In genomic region chr2:11777091-11778068, GRCm38 (mm10) we compare ENCODE assay signal across 8 mouse cellular contexts. TPM values are rescaled to one million over a fixed set of nuclear protein-coding genes. Genes with fewer than 3 reads are reported as not detected.
DNase-seq lines count a peak whose midpoint lies in the region; ATAC-seq and TF ChIP-seq lines count a peak whose summit lies in the region.

Gene Fbh1 (minus strand): TSS chr2:11777582.
Gene Ankrd16 (plus strand): TSS chr2:11777876.

- peak; percentile 96 for ATAC-seq in heart, embryonic 11.5 days (replicated peaks; ENCODE audit: insufficient number of reproducible peaks, low FRiP score, low TSS enrichment)
- ATAC-seq in kidney, embryonic 16.5 days (ENCODE audit: low FRiP score, low TSS enrichment), result peak; percentile 97

- peak within 1 kb of the TSS; percentile 94 for H3K4me2 ChIP-seq in heart, embryonic 11.5 days
- H3K4me2 ChIP-seq in kidney, embryonic 16.5 days (replicated peaks; ENCODE audit: low read depth, low read length), result peak within 1 kb of the TSS; percentile 87
- H3K4me2 ChIP-seq in myocyte (ENCODE audit: low read depth), result peak within 1 kb of the TSS; percentile 95

- WGBS in heart, embryonic 11.5 days (ENCODE audit: insufficient replicate concordance), result under 1% methylated on average over 73 of the region's 73 CpGs
- 0% methylated on average over 63 of the region's 73 CpGs for WGBS in kidney, embryonic 16.5 days
- under 1% methylated on average over 73 of the region's 73 CpGs for WGBS in liver, adult 2 months

- peak; percentile 62; the same call in 1 of the 2 replicates for TF ChIP-seq POLR2A in brain, embryonic 14.5 days (IDR thresholded peaks at IDR 0.05; ENCODE audit: borderline replicate concordance, extremely low read depth, insufficient read depth, insufficient read length, poor library complexity, severe bottlenecking)
- TF ChIP-seq POLR2A in liver, adult 2 months (IDR thresholded peaks at IDR 0.05; ENCODE audit: extremely low read depth, insufficient read depth, low read length), result peak; percentile 63; the same call in 1 of the 2 replicates
- TF ChIP-seq POLR2A in myocyte (IDR thresholded peaks at IDR 0.05; ENCODE audit: insufficient read length, low read depth), result peak; percentile 88

- H3K4me1 ChIP-seq in erythroblast, embryonic 14.5 days (ENCODE audit: control insufficient read depth), result peaks cover 31% of the 10 kb centered on the region
- H3K4me1 ChIP-seq in heart, embryonic 11.5 days (ENCODE audit: control insufficient read depth, insufficient read depth, low read length), result peaks cover 14% of the 10 kb centered on the region
- H3K4me1 ChIP-seq in kidney, embryonic 16.5 days (ENCODE audit: insufficient read depth, low read length), result peaks cover 23% of the 10 kb centered on the region
- H3K4me1 ChIP-seq in liver, adult 2 months (ENCODE audit: control insufficient read depth, insufficient read depth, low read length), result no peaks in the 10 kb centered on the region; the same call in 1 of the 2 replicates

- no peaks in the 10 kb centered on the region for H3K27me3 ChIP-seq in C2C12 (ENCODE audit: control insufficient read depth, insufficient read depth, insufficient read length)
- H3K27me3 ChIP-seq in erythroblast, embryonic 14.5 days (ENCODE audit: control insufficient read depth), result no peaks in the 10 kb centered on the region
- H3K27me3 ChIP-seq in heart, embryonic 11.5 days (ENCODE audit: control insufficient read depth, insufficient read depth, low read length), result no peaks in the 10 kb centered on the region
- H3K27me3 ChIP-seq in kidney, embryonic 16.5 days (ENCODE audit: insufficient read depth, low read length), result no peaks in the 10 kb centered on the region
- H3K27me3 ChIP-seq in liver, adult 2 months (ENCODE audit: control insufficient read depth, insufficient read depth, low read length), result no peaks in the 10 kb centered on the region
- no peaks in the 10 kb centered on the region for H3K27me3 ChIP-seq in myocyte (ENCODE audit: control insufficient read depth, insufficient read depth, insufficient read length)
- no peaks in the 10 kb centered on the region for H3K27me3 ChIP-seq in splenic B cell, adult 2 months (ENCODE audit: control insufficient read depth, insufficient read depth, low read length, poor library complexity, severe bottlenecking)

- H3K9ac ChIP-seq in heart, embryonic 11.5 days (ENCODE audit: low read depth, low read length), result peak within 1 kb of the TSS; percentile 81
- H3K9ac ChIP-seq in kidney, embryonic 16.5 days (replicated peaks; ENCODE audit: low read length), result peak within 1 kb of the TSS; percentile 83
- peak within 1 kb of the TSS; percentile 83 for H3K9ac ChIP-seq in liver, adult 2 months (ENCODE audit: low read depth, low read length)

- H3K79me2 ChIP-seq in C2C12 (ENCODE audit: control insufficient read depth, insufficient read depth) (peaks cover 72% of the 10 kb centered on the region), myocyte (ENCODE audit: control insufficient read depth, insufficient read depth) (peaks cover 45% of the 10 kb centered on the region)
- peaks cover 12% of the 10 kb centered on the region; the same call in 1 of the 2 replicates for H3K79me2 ChIP-seq in liver, adult 2 months (ENCODE audit: control insufficient read depth, insufficient read depth, low read length)

- H3K27ac ChIP-seq in heart, embryonic 11.5 days (ENCODE audit: low read depth, low read length), result peak within 1 kb of the TSS; percentile 91
- peak within 1 kb of the TSS; percentile 98 for H3K27ac ChIP-seq in kidney, embryonic 16.5 days (ENCODE audit: low read length)
- peak within 1 kb of the TSS; percentile 77 for H3K27ac ChIP-seq in liver, adult 2 months (replicated peaks; ENCODE audit: insufficient read depth, low read depth, low read length)

- H3K36me3 ChIP-seq in C2C12 (ENCODE audit: control insufficient read depth, insufficient read depth) (peaks cover 28% of the 10 kb centered on the region), myocyte (ENCODE audit: control insufficient read depth, insufficient read depth) (peaks cover 9% of the 10 kb centered on the region)
- H3K36me3 ChIP-seq in erythroblast, embryonic 14.5 days (ENCODE audit: control insufficient read depth), result peaks cover 24% of the 10 kb centered on the region
- H3K36me3 ChIP-seq in heart, embryonic 11.5 days (ENCODE audit: control insufficient read depth, insufficient read depth, low read length), result peaks cover 11% of the 10 kb centered on the region
- peaks cover 15% of the 10 kb centered on the region for H3K36me3 ChIP-seq in kidney, embryonic 16.5 days (ENCODE audit: insufficient read depth, low read length)
- H3K36me3 ChIP-seq in liver, adult 2 months (ENCODE audit: control insufficient read depth, insufficient read depth, low read length), result no peaks in the 10 kb centered on the region; the same call in 1 of the 2 replicates
- peaks cover 8% of the 10 kb centered on the region for H3K36me3 ChIP-seq in splenic B cell, adult 2 months (ENCODE audit: control insufficient read depth, insufficient read depth, low read length, poor library complexity, severe bottlenecking)

- DNase-seq in brain, embryonic 14.5 days (ENCODE audit: low read depth), result peak; percentile 100
- DNase-seq in liver, adult 2 months (ENCODE audit: extremely low read depth, low read depth, low spot score), result peak; percentile 98
- peak; percentile 100 for DNase-seq in splenic B cell, adult 2 months (ENCODE audit: low read depth, low spot score)

- H3ac ChIP-seq in C2C12 (ENCODE audit: control insufficient read depth, insufficient read length, low read depth) (peak within 1 kb of the TSS; percentile 83), myocyte (ENCODE audit: control insufficient read depth, insufficient read length) (peak within 1 kb of the TSS; percentile 50)

- H3K9me3 ChIP-seq in erythroblast, embryonic 14.5 days (ENCODE audit: control insufficient read depth, low read length), result no peaks in the 10 kb centered on the region
- no peaks in the 10 kb centered on the region for H3K9me3 ChIP-seq in heart, embryonic 11.5 days (replicated peaks; ENCODE audit: control insufficient read depth, low read length)
- H3K9me3 ChIP-seq in kidney, embryonic 16.5 days (ENCODE audit: low read length), result peaks cover 3% of the 10 kb centered on the region; the same call in 1 of the 2 replicates

- TF ChIP-seq CTCF in C2C12 (IDR thresholded peaks at IDR 0.05; ENCODE audit: control insufficient read depth, insufficient read depth, insufficient read length), result no peak
- peak; percentile 22; the same call in 1 of the 2 replicates for TF ChIP-seq CTCF in brain, embryonic 14.5 days (IDR thresholded peaks at IDR 0.05; ENCODE audit: borderline replicate concordance, extremely low read depth, insufficient read depth, insufficient read length)
- no peak for TF ChIP-seq CTCF in liver, adult 2 months (IDR thresholded peaks at IDR 0.05; ENCODE audit: low read depth, low read length)

- H3K79me3 ChIP-seq in C2C12 (ENCODE audit: low read depth), result peaks cover 29% of the 10 kb centered on the region

- peak within 1 kb of the TSS; percentile 86 for H3K4me3 ChIP-seq in C2C12 (ENCODE audit: insufficient read depth, poor library complexity, severe bottlenecking)
- peak within 1 kb of the TSS; percentile 93 for H3K4me3 ChIP-seq in erythroblast, embryonic 14.5 days (replicated peaks)
- H3K4me3 ChIP-seq in heart, embryonic 11.5 days (ENCODE audit: low read depth, low read length), result peak within 1 kb of the TSS; percentile 89
- peak within 1 kb of the TSS; percentile 80 for H3K4me3 ChIP-seq in kidney, embryonic 16.5 days (ENCODE audit: low read length)
- H3K4me3 ChIP-seq in liver, adult 2 months (ENCODE audit: insufficient read depth, low read depth, low read length), result peak within 1 kb of the TSS; percentile 84
- peak within 1 kb of the TSS; percentile 82 for H3K4me3 ChIP-seq in myocyte

TF ChIP-seq in C2C12, 6 proteins besides CTCF, POLR2A, EP300 and RAD21:
- no peak for TF ChIP-seq MYOD1 (IDR thresholded peaks at IDR 0.05; ENCODE audit: control insufficient read depth, insufficient read length, low read depth)
- TF ChIP-seq MAX (IDR thresholded peaks at IDR 0.05), result peak; percentile 16
- no peak for TF ChIP-seq MYOG (IDR thresholded peaks at IDR 0.05; ENCODE audit: control insufficient read depth, extremely low read depth, insufficient read length)
TF ChIP-seq in C2C12: peak in this region for 1.

TF ChIP-seq in myocyte, 11 proteins besides CTCF, POLR2A, EP300 and RAD21 (continues in another document):
- TF ChIP-seq E2F4 (IDR thresholded peaks at IDR 0.05; ENCODE audit: insufficient read depth) (no peak), POLR2AphosphoS2 (IDR thresholded peaks at IDR 0.05; ENCODE audit: insufficient read length, low read depth) (peak; percentile 85), USF1 (IDR thresholded peaks at IDR 0.05; ENCODE audit: low read depth) (no peak), MYOD1 (IDR thresholded peaks at IDR 0.05; ENCODE audit: control insufficient read depth in 1 of 3, insufficient read length in 2 of 3, low read depth in 2 of 3) (peak in 1 of 3 experiments; percentile 16), SRF (IDR thresholded peaks at IDR 0.05; ENCODE audit: control insufficient read depth, insufficient read length, low read depth) (peak; percentile 18), CEBPB (IDR thresholded peaks at IDR 0.05; ENCODE audit: insufficient read depth, poor library complexity, severe bottlenecking) (no peak), TCF3 (IDR thresholded peaks at IDR 0.05; ENCODE audit: insufficient read length, low read depth) (peak; percentile 43), MYOG (IDR thresholded peaks at IDR 0.05; ENCODE audit: control insufficient read depth in 1 of 3, insufficient read depth in 1 of 3, insufficient read length in 2 of 3, low read depth in 2 of 3) (peak in 1 of 3 experiments; percentile 24), MAX (IDR thresholded peaks at IDR 0.05; ENCODE audit: low read depth) (no peak), REST (IDR thresholded peaks at IDR 0.05; ENCODE audit: insufficient read depth, insufficient read length) (no peak)

RNA-seq across cellular contexts. Expression of gene Fbh1, which starts in this region (rescaled TPM):
- polyA plus RNA-seq in C2C12 (2012; fragmentation: generic; extraction: Trizol) (32.0 TPM), myocyte (2012; fragmentation: generic; extraction: Trizol) (34.0 TPM)
- polyA plus RNA-seq in brain, embryonic 14.5 days (2012; rRNA removed), result 105 and 110 TPM in 2 replicates
- 0.14 and 0.31 TPM in 2 replicates for polyA plus RNA-seq in erythroblast, embryonic 14.5 days (2012)
- polyA plus RNA-seq in heart, embryonic 11.5 days (2014; fragmentation: Nextera tagmentation; extraction: Ambion mirVana), result 113 and 124 TPM in 2 replicates
- 137 and 141 TPM in 2 replicates for polyA plus RNA-seq in kidney, embryonic 16.5 days (2015; fragmentation: Nextera tagmentation; extraction: Ambion mirVana)
- total RNA-seq in liver, adult 2 months (2014; rRNA removed), result 35.4 and 40.0 TPM in 2 replicates
- 20.4 and 21.1 TPM in 2 replicates for polyA plus RNA-seq in liver, adult 2 months (2012; rRNA removed)

RNA-seq across cellular contexts. Expression of gene Ankrd16, which starts in this region (rescaled TPM):
- polyA plus RNA-seq in C2C12 (2012; fragmentation: generic; extraction: Trizol), result 8.0 TPM
- polyA plus RNA-seq in brain, embryonic 14.5 days (2012; rRNA removed), result 125 and 163 TPM in 2 replicates
- 0.11 and 0.94 TPM in 2 replicates for polyA plus RNA-seq in erythroblast, embryonic 14.5 days (2012)
- polyA plus RNA-seq in heart, embryonic 11.5 days (2014; fragmentation: Nextera tagmentation; extraction: Ambion mirVana), result 19.6 and 25.7 TPM in 2 replicates
- polyA plus RNA-seq in kidney, embryonic 16.5 days (2015; fragmentation: Nextera tagmentation; extraction: Ambion mirVana), result 52.6 and 59.2 TPM in 2 replicates
- total RNA-seq in liver, adult 2 months (2014; rRNA removed), result 12.3 and 13.7 TPM in 2 replicates
- 17.7 and 26.3 TPM in 2 replicates for polyA plus RNA-seq in liver, adult 2 months (2012; rRNA removed)
- 9.3 TPM for polyA plus RNA-seq in myocyte (2012; fragmentation: generic; extraction: Trizol)

Comparison
In these comparisons a context has a peak if more than half of its experiments do, and no peak if none do; other contexts are left out.
1. Peak in every context shown above with its lines: DNase-seq, ATAC-seq, H3K4me3 ChIP-seq and H3K27ac ChIP-seq.
2. RNA of gene Fbh1 (polyA plus RNA-seq): 137 to 141 TPM in kidney, embryonic 16.5 days, 113 to 124 TPM in heart, embryonic 11.5 days, 105 to 110 TPM in brain, embryonic 14.5 days, 34.0 TPM in myocyte (single experiment), 32.0 TPM in C2C12 (single experiment) and 20.4 to 21.1 TPM in liver, adult 2 months; 0.14 to 0.31 TPM in erythroblast, embryonic 14.5 days; every median in the first group is over 10 times any median in the second.